Mouse (Mus musculus): Measurements from ENCODE around the gene Brd2. TPM values are rescaled to one million over a fixed set of nuclear protein-coding genes. Genes with fewer than 3 reads are reported as not detected.

The Brd2 gene
- polyA plus RNA-seq, 1 experiment, result 188 TPM

DNA sequence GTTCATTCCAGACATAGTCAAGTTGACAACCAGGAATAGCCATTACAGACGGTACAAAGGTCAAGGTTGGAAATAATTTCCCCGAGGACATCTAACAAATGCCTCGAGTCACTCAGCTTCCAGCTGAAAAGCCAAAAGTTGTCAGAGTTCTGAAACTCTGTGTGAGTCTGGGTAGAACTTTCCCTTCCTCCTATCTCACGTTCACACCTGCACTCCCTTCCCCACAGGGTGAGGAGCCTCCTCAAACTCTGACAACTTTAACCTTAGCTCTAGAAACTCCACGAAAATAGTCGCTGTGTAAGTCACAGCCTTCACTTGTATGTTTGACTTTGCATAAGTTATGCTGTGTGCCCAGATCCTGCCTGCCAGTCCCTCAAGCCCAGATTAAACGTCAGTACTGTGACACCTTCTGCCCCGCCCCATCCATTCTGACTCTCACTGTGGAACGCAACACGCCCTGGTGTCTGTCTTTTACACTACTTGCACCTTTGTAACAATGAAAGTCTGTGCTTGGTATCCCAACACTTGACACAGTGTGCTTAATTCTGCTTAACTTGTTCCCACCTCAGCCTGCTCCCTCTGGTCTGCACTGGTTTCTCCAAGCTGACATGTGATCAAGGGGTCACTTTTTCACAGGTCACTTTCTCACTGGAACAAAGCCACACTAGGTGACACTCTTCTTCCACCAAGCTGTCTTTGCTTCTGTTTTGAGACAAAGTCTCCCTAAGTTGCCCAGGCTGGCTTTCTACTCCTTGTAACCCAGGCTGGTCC, 23.5 kb downstream of the Brd2 start:
- H3K27me3 ChIP-seq (ENCODE audit: control insufficient read depth, insufficient read depth, low read length), result no peaks in the 10 kb centered on the region
- DNase-seq, result no peak
- no peak overlapping the region for H3K4me3 ChIP-seq (replicated peaks; ENCODE audit: insufficient read depth, low read depth, low read length)
- no peaks in the 10 kb centered on the region for H3K4me1 ChIP-seq (ENCODE audit: control insufficient read depth, insufficient read depth, low read length)
- TF ChIP-seq POLR2A (IDR thresholded peaks at IDR 0.05; ENCODE audit: borderline replicate concordance, insufficient read depth, low read length) (no peak), CTCF (IDR thresholded peaks at IDR 0.05; ENCODE audit: borderline replicate concordance, insufficient read depth, low read depth, low read length) (no peak)
- WGBS, result 59% methylated on average over 10 of the region's 10 CpGs
- no peak overlapping the region for H3K27ac ChIP-seq (ENCODE audit: insufficient read depth, low read length)

DNA sequence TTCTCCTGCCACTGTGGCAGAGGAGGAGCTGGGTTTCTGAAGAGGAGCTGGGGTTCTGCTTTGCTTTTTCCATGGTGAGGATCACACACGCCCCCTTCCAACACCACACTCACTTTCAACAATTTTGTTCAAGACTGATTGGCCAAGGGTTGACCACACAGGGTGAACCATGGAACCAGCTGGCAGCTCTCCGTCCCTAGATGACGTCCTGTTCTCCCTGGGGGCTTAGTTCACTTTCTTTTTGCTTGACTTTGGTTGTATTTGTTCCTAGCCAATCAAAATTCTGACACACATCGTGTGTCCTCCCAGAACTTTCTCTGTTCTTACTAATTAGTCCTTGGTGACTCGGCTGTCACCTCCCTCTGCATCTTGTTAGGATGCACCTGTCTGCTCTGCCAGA, 25.2 kb downstream of the Brd2 start:
- H3K4me3 ChIP-seq (replicated peaks; ENCODE audit: insufficient read depth, low read depth, low read length), result no peak overlapping the region
- H3K27me3 ChIP-seq (ENCODE audit: control insufficient read depth, insufficient read depth, low read length), result no peaks in the 10 kb centered on the region
- H3K4me1 ChIP-seq (ENCODE audit: control insufficient read depth, insufficient read depth, low read length), result no peaks in the 10 kb centered on the region
- no peak overlapping the region for H3K27ac ChIP-seq (ENCODE audit: insufficient read depth, low read length)
- 34% methylated on average over 5 of the region's 5 CpGs for WGBS
- no peak for DNase-seq
- TF ChIP-seq POLR2A (IDR thresholded peaks at IDR 0.05; ENCODE audit: borderline replicate concordance, insufficient read depth, low read length), result no peak
- no peak for TF ChIP-seq CTCF (IDR thresholded peaks at IDR 0.05; ENCODE audit: borderline replicate concordance, insufficient read depth, low read depth, low read length)

DNA sequence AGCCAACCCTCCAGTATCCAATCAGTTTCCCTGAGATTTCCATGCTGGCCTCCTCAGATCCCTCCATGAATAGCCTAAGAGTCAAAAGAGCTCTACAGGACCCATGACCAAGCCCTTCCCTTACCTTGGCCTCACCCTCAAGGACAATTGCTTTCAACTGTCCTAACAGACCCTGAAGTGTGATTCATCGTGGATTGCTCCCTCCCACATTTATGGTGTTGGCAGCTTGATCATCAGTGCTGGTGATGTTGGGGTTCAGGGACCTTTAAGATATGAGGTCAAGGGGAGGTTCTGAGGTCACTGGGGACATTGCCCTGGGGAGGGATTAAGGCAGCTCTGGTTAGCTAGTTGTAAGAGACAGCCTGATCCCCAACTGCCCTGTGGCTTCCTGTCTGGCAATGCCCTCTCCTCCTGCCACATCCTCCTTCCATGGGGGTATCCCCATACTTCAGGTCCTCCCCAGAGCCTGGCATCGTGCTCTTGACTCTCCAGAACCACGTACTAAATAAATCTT, 25.9 kb downstream of the Brd2 start:
- TF ChIP-seq POLR2A (IDR thresholded peaks at IDR 0.05; ENCODE audit: borderline replicate concordance, insufficient read depth, low read length), result no peak
- 68% methylated on average over 3 of the region's 3 CpGs for WGBS
- no peak overlapping the region for H3K4me3 ChIP-seq (replicated peaks; ENCODE audit: insufficient read depth, low read depth, low read length)
- no peak overlapping the region for H3K27ac ChIP-seq (ENCODE audit: insufficient read depth, low read length)
- DNase-seq, result no peak
- H3K27me3 ChIP-seq (ENCODE audit: control insufficient read depth, insufficient read depth, low read length), result no peaks in the 10 kb centered on the region
- H3K4me1 ChIP-seq (ENCODE audit: control insufficient read depth, insufficient read depth, low read length), result no peaks in the 10 kb centered on the region

DNA sequence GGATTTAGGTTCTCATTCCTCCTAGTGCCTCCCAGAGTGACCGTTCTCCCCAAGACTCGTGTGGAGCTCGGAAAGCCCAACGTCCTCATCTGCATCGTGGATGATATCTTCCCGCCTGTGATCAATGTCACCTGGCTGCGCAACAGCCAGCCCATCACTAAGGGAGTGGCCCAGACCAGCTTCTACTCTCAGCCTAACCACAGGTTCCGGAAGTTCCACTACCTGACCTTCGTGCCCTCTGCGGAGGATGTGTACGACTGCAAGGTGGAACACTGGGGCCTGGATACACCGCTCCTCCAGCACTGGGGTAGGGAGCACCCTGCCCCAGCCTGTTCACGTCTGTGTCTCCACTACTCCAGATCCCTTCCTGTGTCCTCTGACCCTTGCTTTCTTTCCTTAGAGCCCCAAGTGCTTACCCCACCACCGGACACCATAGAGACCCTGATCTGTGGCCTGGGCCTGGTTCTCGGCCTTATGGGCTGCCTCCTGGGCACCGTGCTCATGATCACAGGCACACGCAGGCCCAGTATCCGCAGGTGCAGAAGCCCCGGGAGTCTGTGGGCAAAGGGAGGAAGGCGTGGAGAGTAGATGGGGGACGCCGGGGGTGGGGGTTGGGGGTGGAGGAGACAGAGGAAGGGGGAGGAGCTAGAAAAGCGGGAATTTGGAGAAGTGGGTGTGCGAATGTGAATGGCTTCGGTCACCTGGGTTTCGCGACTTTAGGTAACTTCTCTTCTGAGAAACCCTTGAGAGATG, 28.0 kb downstream of the Brd2 start:
- no peak for DNase-seq
- H3K27ac ChIP-seq (ENCODE audit: insufficient read depth, low read length), result no peak overlapping the region
- H3K4me1 ChIP-seq (ENCODE audit: control insufficient read depth, insufficient read depth, low read length), result no peaks in the 10 kb centered on the region
- TF ChIP-seq CTCF (IDR thresholded peaks at IDR 0.05; ENCODE audit: borderline replicate concordance, insufficient read depth, low read depth, low read length), result no peak
- no peak for TF ChIP-seq POLR2A (IDR thresholded peaks at IDR 0.05; ENCODE audit: borderline replicate concordance, insufficient read depth, low read length)
- no peaks in the 10 kb centered on the region for H3K27me3 ChIP-seq (ENCODE audit: control insufficient read depth, insufficient read depth, low read length)
- WGBS, result 84% methylated on average over 27 of the region's 27 CpGs
- no peak overlapping the region for H3K4me3 ChIP-seq (replicated peaks; ENCODE audit: insufficient read depth, low read depth, low read length)

DNA sequence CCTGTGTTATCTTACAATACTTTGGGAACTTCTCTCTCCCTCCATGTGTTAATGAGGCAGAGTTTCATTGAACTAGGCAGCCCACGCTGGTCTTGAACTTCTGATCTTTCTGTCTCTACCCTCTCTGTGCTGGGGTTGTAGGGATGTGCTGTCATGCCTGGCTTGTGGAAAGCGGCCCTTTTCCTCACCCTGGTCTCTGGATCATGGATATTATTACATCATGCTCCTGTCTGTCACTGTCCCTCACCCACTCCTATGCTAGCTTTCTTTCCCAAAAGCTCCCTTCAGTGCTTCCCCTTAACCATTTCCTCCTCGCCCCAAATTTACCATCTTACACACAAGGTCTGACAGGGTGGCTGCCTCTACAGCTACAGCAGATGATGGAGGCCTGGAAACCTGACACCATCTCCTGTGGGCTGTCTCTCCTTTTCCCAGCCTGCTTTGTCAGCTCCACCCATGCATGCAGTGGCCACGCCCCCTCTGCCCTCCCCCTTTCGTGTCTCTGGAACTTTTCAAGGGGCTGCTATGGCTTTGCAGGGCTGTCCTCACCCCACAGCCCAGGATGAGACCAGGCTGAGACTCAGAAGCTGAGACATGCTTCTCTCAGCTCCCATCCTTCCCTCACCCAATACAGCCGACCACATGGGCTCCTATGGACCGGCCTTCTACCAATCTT, 29.1 kb downstream of the Brd2 start:
- no peak for TF ChIP-seq POLR2A (IDR thresholded peaks at IDR 0.05; ENCODE audit: borderline replicate concordance, insufficient read depth, low read length)
- TF ChIP-seq CTCF (IDR thresholded peaks at IDR 0.05; ENCODE audit: borderline replicate concordance, insufficient read depth, low read depth, low read length), result no peak
- Histone ChIP-seq H3K4me1 (ENCODE audit: control insufficient read depth, insufficient read depth, low read length) (no peaks in the 10 kb centered on the region), H3K27ac (ENCODE audit: insufficient read depth, low read length) (no peak overlapping the region), H3K27me3 (ENCODE audit: control insufficient read depth, insufficient read depth, low read length) (no peaks in the 10 kb centered on the region), H3K4me3 (replicated peaks; ENCODE audit: insufficient read depth, low read depth, low read length) (no peak overlapping the region)
- no peak for DNase-seq
- 27% methylated on average over 7 of the region's 7 CpGs for WGBS

DNA sequence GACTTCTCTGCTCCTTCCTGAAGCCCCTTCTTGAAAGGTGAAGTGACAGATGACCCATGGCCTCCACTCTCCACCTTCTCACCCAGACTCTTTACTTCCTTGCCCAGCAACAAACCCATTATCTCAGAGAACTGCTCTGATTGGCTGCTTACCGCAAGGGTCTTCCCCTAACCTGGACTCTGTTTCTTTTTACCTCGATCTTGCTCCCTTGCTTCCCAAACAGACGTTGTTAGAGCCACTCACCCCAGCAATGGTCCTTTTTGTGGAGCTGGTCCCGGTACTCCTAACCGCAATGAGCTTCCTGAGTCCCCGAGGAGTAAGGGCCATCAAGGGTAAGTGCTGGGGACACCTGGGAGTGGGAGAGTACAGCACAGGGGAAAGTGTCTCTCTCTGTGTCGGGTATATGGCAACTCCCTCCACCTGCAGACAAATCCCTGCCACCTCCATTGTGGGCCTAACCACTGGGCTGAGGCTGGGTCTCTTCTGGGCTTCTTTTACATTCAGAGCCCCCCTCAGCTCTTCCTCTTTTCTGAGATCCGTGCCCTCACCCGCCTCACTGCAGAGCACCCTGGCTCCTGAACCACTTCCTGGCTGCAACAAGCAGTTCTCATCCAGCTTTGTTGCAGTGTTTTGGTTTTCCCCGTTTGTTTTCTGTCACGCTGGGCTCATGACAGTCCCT, 30.1 kb downstream of the Brd2 start, which contains the start of gene H2-Oa:
Gene H2-Oa (plus strand): TSS at position 144 of the 679 bp plus-strand sequence.
- Histone ChIP-seq H3K27ac (ENCODE audit: insufficient read depth, low read length) (no peak within 1 kb of the TSS), H3K27me3 (ENCODE audit: control insufficient read depth, insufficient read depth, low read length) (no peaks in the 10 kb centered on the region), H3K4me1 (ENCODE audit: control insufficient read depth, insufficient read depth, low read length) (no peaks in the 10 kb centered on the region), H3K4me3 (replicated peaks; ENCODE audit: insufficient read depth, low read depth, low read length) (no peak within 1 kb of the TSS)
- DNase-seq, result no peak
- WGBS, result 45% methylated on average over 11 of the region's 11 CpGs
- no peak for TF ChIP-seq CTCF (IDR thresholded peaks at IDR 0.05; ENCODE audit: borderline replicate concordance, insufficient read depth, low read depth, low read length)
- TF ChIP-seq POLR2A (IDR thresholded peaks at IDR 0.05; ENCODE audit: borderline replicate concordance, insufficient read depth, low read length), result no peak

DNA sequence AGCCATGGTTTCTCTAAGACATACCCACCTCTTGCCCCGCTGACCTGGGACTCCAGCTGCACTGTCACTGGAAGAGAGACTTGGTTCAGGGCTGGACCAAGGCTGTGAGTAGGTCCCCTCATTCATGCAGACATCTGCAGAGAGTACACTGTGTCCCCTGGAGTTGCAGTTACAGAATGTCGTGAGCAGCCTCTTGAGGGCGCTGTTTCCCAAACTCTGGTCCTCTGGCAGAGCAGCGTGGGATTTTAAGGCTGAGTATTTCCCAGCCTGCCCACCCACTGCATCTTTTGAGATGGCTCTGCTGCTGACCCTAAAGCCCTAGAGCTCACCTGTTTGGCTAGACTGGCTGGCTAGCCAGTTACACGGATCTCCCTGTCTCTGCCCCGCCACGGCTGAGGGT, 31.5 kb downstream of the Brd2 start:
- no peak for DNase-seq
- H3K4me3 ChIP-seq (replicated peaks; ENCODE audit: insufficient read depth, low read depth, low read length), result no peak overlapping the region
- 43% methylated on average over 7 of the region's 7 CpGs for WGBS
- H3K4me1 ChIP-seq (ENCODE audit: control insufficient read depth, insufficient read depth, low read length), result no peaks in the 10 kb centered on the region
- H3K27me3 ChIP-seq (ENCODE audit: control insufficient read depth, insufficient read depth, low read length), result no peaks in the 10 kb centered on the region
- TF ChIP-seq CTCF (IDR thresholded peaks at IDR 0.05; ENCODE audit: borderline replicate concordance, insufficient read depth, low read depth, low read length) (no peak), POLR2A (IDR thresholded peaks at IDR 0.05; ENCODE audit: borderline replicate concordance, insufficient read depth, low read length) (no peak)
- H3K27ac ChIP-seq (ENCODE audit: insufficient read depth, low read length), result no peak overlapping the region
